In genomic region chr13:56678826-56679504, GRCm38 (mm10) we compare ENCODE assay signal across 9 mouse cellular contexts. TPM values are rescaled to one million over a fixed set of nuclear protein-coding genes. Genes with fewer than 3 reads are reported as not detected.
DNase-seq lines count a peak whose midpoint lies in the region; ATAC-seq and TF ChIP-seq lines count a peak whose summit lies in the region.
"Had no signal": no experiment of that assay in that cellular context is flagged by ENCODE, and none has a peak within 500 bp of the region (broad histone marks: within the 10 kb centered on the region; RNA-seq: fewer than 3 reads in every experiment).

No protein-coding gene starts in this region.

- no peaks in the 10 kb centered on the region for H3K27me3 ChIP-seq in lung, embryonic 14.5 days (ENCODE audit: insufficient read depth, low read length)
- H3K27me3 ChIP-seq in intestine, postnatal 0 days (replicated peaks; ENCODE audit: control insufficient read depth, insufficient read depth, low read length), result no peaks in the 10 kb centered on the region

- H3K4me1 ChIP-seq in lung, embryonic 14.5 days (ENCODE audit: insufficient read depth), result peaks cover 30% of the 10 kb centered on the region
- 0 out of 2 replicates have a peak, but pooled peaks cover 12% of the 10 kb centered on the region for H3K4me1 ChIP-seq in intestine, postnatal 0 days (replicated peaks; ENCODE audit: control insufficient read depth, insufficient read depth, low read length)

- intact Hi-C loops in gastrocnemius, adult 2 months (cut with DNase I), result no loop called here

- peak overlapping the region; percentile 20; the same call in 1 of the 2 replicates for H3K4me2 ChIP-seq in lung, embryonic 14.5 days
- H3K4me2 ChIP-seq in intestine, postnatal 0 days (replicated peaks; ENCODE audit: low read depth), result no peak overlapping the region

- H3K4me3 ChIP-seq in gastrocnemius, adult 2 months, result no peak overlapping the region
- H3K4me3 ChIP-seq in lung, embryonic 14.5 days (ENCODE audit: low read depth, low read length), result no peak overlapping the region
- no peak overlapping the region for H3K4me3 ChIP-seq in intestine, postnatal 0 days (ENCODE audit: low read depth, low read length)
- H3K4me3 ChIP-seq: megakaryocyte, embryonic 14.5 days had no signal

- ATAC-seq in lung, embryonic 14.5 days (ENCODE audit: insufficient read depth), result peak; percentile 45; the same call in 1 of the 2 replicates
- no peak for ATAC-seq in intestine, postnatal 0 days

- TF ChIP-seq CTCF in gastrocnemius, adult 2 months (IDR thresholded peaks at IDR 0.05), result no peak
- no peak for TF ChIP-seq CTCF in lung, embryonic 14.5 days (IDR thresholded peaks at IDR 0.05; ENCODE audit: low read depth)
- no peak for TF ChIP-seq CTCF in intestine, postnatal 0 days (IDR thresholded peaks at IDR 0.05; ENCODE audit: low read depth)

- peak overlapping the region; percentile 28; the same call in 1 of the 2 replicates for H3K27ac ChIP-seq in gastrocnemius, adult 2 months
- H3K27ac ChIP-seq in lung, embryonic 14.5 days (ENCODE audit: low read depth), result peak overlapping the region; percentile 62
- peak overlapping the region; percentile 41; the same call in 1 of the 2 replicates for H3K27ac ChIP-seq in intestine, postnatal 0 days (ENCODE audit: low read depth, low read length)

- DNase-seq in gastrocnemius, adult 2 months, result no peak
- DNase-seq in gastrocnemius, adult 8-10 months (ENCODE audit: low spot score in 2 of 2), result no peak
- peak; percentile 65 for DNase-seq in lung, embryonic 14.5 days
- DNase-seq in lung, postnatal 36 days, result no peak
- peak; percentile 54 for DNase-seq in brain, adult 2 months (ENCODE audit: low read depth, low spot score)
- DNase-seq in thymus, adult 18-20 months, result no peak
- DNase-seq in ovary, postnatal 14 days (ENCODE audit: low spot score), result no peak

- no peak overlapping the region for H3K9ac ChIP-seq in lung, embryonic 14.5 days
- H3K9ac ChIP-seq in intestine, postnatal 0 days (ENCODE audit: low read depth, low read length), result no peak overlapping the region

- no peaks in the 10 kb centered on the region for H3K36me3 ChIP-seq in lung, embryonic 14.5 days (ENCODE audit: insufficient read depth)
- no peaks in the 10 kb centered on the region for H3K36me3 ChIP-seq in intestine, postnatal 0 days (ENCODE audit: control insufficient read depth, insufficient read depth)

- H3K9me3 ChIP-seq in lung, embryonic 14.5 days (ENCODE audit: low read depth, low read length), result no peaks in the 10 kb centered on the region
- no peaks in the 10 kb centered on the region for H3K9me3 ChIP-seq in intestine, postnatal 0 days (ENCODE audit: control insufficient read depth)

- 36% methylated on average over 10 of the region's 10 CpGs for WGBS in lung, embryonic 14.5 days
- WGBS in intestine, postnatal 0 days, result 46% methylated on average over 10 of the region's 10 CpGs

RNA-seq across cellular contexts. Expression of gene Smad5, which starts 23.8 kb away (rescaled TPM):
- total RNA-seq in gastrocnemius, adult 2 months (2021), result 10 to 100 TPM; 24.4 to 24.5 TPM
- 10 to 100 TPM; 17.7 to 24.1 (median 20.7) TPM for total RNA-seq in gastrocnemius, adult 8-10 months (2022)
- 59.2 and 62.0 TPM in 2 replicates for polyA plus RNA-seq in lung, embryonic 14.5 days (2014; fragmentation: Nextera tagmentation; extraction: Ambion mirVana)
- polyA plus RNA-seq in intestine, postnatal 0 days (2015; fragmentation: Nextera tagmentation; extraction: Ambion mirVana), result 8.5 and 11.9 TPM in 2 replicates

Comparison
In these comparisons a context has a peak if more than half of its experiments do, and no peak if none do; other contexts are left out.
1. DNase-seq: peak in lung, embryonic 14.5 days (single experiment) and brain, adult 2 months (single experiment); none in gastrocnemius, adult 2 months (single experiment), gastrocnemius, adult 8-10 months (0 of 2), lung, postnatal 36 days (single experiment), thymus, adult 18-20 months (0 of 2) and ovary, postnatal 14 days (single experiment).
2. Peak in every context shown above with its lines, with median percentiles within 50 percentile points of each other: H3K27ac ChIP-seq.